Mouse (Mus musculus) cerebellum, adult 9-11 months (tissue): ENCODE data around the gene Strada.

Experiments used
- DNase-seq: peaks from one replicate; pipeline ENCODE4 v3.0.0; 2022

Strada gene

GRCm38 (mm10) chr11:106180449-106180801 is 21.5 kb downstream of the Strada start:
- no peak for DNase-seq

GRCm38 (mm10) chr11:106179711-106180448 is 22.1 kb downstream of the Strada start:
- peak; percentile 88 for DNase-seq

DNA sequence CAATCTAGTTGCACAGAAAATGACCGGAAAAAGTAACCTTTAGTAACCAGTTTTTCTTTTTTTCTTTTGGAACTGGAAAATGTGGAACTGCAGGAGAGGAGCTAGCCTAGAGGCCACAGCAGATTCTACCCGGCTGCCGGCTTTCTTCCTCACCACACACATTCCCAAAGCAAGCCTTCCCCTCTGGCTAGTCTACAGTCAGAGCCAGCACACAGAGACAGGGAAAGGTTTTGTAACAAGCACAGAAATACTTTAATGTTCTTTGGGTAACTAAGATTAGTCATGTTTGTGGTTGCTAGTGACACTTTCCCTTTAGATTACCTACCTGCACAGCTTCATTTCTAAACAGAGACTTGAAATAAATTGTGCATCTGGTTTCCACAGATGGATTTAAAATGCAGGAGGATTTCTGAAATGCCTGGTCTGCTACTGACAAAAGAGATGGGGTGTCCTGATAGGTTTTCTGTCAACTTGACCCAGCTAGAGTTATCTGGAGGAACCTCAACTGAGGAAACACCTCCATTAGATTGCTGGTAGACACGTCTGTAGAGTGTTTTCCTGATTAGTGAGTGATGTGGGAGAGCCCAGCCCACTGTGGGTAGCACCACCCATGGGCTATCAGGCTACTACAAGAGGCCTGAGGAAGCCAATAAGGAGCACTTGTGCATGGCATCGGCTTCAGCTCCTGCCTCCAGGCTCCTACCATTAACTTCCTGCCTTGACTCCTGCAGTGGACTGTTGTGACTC is 23.8 kb downstream of the Strada start:
- DNase-seq = no peak

- no peak for DNase-seq
Observed at GRCm38 (mm10) chr11:106176372-106176771, 25.6 kb downstream of the Strada start.

GRCm38 (mm10) chr11:106175081-106175480 is 26.9 kb downstream of the Strada start:
- DNase-seq = peak; percentile 79

DNA sequence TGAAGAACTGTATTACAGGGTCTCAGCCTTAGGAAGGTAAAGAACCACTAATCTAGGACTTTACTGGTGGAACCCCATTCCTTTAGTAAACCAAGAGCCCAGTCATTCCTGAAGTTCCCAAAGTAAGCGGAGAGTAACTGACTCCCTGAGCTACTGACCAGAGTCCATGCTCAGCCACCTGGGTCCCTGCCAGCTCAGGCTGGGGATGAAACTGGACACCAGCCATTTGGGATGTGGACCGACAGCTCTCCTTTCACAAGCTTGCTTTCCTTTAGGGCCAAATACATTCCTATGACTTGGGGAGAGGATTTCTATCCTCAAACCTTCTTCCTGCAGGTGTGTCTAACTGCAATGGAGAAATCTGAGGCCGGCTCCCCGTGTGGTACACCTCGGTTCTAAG is 27.6 kb downstream of the Strada start:
- peak; percentile 79 for DNase-seq

GRCm38 (mm10) chr11:106173228-106173627 is 28.7 kb downstream of the Strada start:
- no peak for DNase-seq

- no peak for DNase-seq
Observed at GRCm38 (mm10) chr11:106170807-106171206, 31.2 kb downstream of the Strada start.

DNA sequence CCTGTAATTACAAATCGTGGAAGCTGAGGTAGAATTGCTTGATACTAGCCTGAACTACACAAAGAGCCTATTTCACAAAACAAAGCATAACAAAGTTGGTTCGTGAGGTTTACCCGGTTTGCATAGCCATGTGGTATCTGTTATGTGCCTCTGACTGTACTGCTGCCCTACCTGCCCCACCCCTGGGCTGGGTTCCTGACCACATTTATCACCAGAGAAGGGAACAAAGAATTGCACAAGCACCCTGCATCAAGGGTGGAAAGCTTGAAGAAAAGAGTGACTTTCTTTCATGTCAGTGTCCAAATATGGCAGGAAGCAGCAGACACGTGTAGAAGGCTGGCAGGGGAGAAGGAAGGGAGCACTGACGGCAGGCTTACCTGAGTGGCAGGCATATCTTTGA is 34.5 kb downstream of the Strada start:
- no peak for DNase-seq

- no peak for DNase-seq
Observed at GRCm38 (mm10) chr11:106164601-106165180, 37.3 kb downstream of the Strada start.

DNA sequence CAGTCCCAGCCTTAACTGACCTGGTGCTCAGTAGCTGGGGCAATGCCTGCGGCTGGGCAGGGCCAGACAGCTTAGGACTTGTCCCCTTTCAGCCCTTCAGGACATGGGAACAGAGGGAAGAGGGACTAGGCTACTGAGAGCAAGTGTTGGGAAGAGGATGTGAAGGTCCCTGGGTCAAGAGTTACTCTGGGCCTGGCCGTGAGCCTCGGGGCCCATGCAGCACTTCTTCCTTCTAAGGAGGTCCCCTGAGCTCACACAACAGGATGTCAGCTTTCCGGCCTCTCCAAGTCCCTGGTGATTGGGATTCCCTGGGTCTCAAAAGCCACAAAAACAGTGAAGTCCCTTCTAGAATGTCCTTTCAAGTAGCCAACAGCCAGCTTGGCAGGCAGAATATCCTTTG is 38.4 kb downstream of the Strada start:
- DNase-seq = no peak

GRCm38 (mm10) chr11:106162237-106162636 is 39.7 kb downstream of the Strada start:
- peak; percentile 70 for DNase-seq

GRCm38 (mm10) chr11:106160841-106161721 is 40.9 kb downstream of the Strada start, which contains the start of the genes Gm10840 and Limd2:
Gene Gm10840, plus strand, starts transcription at chr11:106160850.
Gene Limd2, minus strand, starts transcription at chr11:106160860.
- DNase-seq = peak; percentile 85

DNA sequence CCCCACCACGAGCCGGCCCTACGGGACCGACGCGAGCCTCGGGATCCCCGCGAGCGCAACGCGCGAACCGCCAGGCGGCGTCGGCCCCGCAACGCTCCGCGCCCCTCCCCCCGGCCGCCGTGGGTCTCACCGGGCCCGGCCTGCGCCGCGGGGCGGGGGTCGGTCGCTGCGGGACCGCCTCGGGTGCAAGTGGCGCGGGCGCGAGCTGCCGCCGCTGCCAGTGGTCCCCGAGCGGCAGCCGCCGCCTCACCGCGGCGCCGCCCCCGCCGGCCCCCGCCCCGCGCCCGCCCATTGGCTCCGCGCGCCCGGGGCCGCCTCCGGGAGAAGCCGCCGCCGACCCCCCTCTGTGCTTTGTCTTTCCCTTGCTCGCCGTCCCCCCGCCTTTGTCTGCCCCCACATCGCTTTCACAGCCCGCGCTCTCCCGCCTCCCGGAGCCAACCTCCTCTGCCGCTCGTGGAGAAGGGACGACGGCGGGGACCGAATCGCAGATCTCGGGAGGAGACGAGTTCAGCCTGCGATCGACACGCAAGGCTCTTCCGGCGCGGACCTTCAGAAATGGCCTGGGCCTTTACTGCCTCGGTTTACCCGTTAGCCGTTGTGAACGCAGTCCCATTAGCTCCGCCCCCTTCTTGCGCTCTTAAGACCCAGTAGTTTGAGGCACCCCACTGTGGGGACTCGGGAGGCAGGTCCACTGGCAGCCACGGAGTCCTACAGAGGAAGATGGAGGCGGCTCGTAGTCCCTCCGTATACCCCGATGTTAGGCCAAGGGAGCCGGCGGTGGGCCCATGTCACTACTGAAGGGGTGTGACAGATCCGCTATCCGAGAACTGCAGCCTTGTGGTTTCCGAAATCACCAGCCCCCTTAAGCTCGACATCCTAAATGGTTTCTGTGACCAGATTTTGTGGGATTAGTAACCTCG is 41.8 kb downstream of the Strada start:
- DNase-seq = peak; percentile 89

- DNase-seq = peak; percentile 85
Observed at GRCm38 (mm10) chr11:106159216-106159920, 42.6 kb downstream of the Strada start.

DNA sequence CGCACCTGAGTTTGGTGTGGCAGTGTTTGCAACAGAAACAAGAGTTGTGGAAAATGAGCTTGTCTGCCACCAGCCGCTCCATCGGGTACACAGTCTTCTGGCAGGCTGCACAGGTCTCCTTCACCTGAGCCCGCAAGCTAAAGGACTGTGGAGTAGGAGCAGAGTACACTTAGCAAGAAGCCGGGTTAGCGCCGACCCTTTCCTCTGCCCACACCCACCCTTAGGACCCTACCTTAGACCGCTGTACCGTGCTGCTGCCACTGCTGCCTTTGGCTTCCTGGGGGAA is 43.1 kb downstream of the Strada start:
- no peak for DNase-seq

- peak; percentile 69 for DNase-seq
Observed at GRCm38 (mm10) chr11:106158081-106158929, 43.7 kb downstream of the Strada start.

GRCm38 (mm10) chr11:106157154-106157553 is 44.8 kb downstream of the Strada start:
- DNase-seq = no peak

DNA sequence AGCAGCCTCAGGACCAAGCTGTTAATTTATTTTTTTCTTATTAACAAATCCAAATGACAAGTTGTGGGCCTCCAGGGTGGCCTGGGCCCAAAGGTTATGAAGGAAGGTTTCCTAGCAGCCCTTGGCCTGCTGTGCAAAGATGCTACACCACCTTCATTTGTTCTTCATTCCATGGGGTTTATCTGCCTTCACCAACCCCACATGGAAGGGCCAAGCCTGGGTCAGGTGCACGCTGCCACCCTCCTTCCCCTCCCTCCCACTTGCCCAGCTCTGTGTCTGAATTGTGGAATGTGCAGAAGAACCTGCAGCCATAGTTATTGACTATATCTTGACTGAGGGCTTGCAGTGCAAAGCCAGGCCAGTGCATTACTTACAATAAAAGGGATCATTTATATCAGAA is 45.7 kb downstream of the Strada start:
- DNase-seq = no peak

DNA sequence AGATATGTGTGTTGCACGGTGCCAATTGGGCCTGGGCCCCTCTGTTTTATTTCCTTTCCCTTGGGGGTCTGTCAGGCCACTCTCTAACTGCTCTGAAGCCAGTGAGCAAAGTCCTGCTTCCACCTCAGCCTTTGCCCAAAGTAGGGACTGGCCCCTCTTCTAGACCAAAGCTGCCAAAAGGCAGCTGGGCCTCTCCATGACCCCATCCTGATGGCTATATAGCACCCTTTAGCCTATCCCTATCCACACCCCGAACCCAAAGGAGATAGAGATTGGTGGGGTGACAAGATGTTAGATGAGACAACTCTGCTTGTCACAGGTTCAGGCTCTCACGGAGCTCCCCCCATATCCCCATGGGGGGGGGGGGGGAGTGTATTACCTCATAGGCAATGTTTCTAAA is 46.2 kb downstream of the Strada start:
- DNase-seq = no peak
